Mouse (Mus musculus) embryonic facial prominence, embryonic 14.5 days (tissue): ENCODE measurements at regions not wholly inside any gene's neighbourhood (a gene's known extent, or its start where the extent isn't known, plus 50 kb on each side); places are given as distances from the start of the nearest gene placed in this dataset.
A peak's percentile ranks its signal among the peaks of the same experiment; 100 is the strongest.

Source experiments
- ATAC-seq: fragments of 200-750 bp; cut with Nextera tagmentation; 2 replicates; pipeline ENCODE4 v1.8.0; 2017; ENCODE audit warnings: low read depth, moderate number of reproducible peaks, moderate TSS enrichment
- DNase-seq: peaks from one replicate; pipeline ENCODE4 v3.0.0-alpha.2; 2015; ENCODE audit warnings: low spot score
- H3K27ac ChIP-seq: fragments of 300-500 bp; sonication (generic); replicated peaks from 2 replicates; pipeline ENCODE4 v1.5.1; 2014; ENCODE audit warnings: low read depth, mild to moderate bottlenecking, low read length, moderate library complexity
- H3K27me3 ChIP-seq: fragments of 300-500 bp; sonication (generic); replicated peaks from 2 replicates; pipeline ENCODE4 v1.6.1; 2014; ENCODE audit warnings: low read length; ENCODE audit not compliant: control insufficient read depth, insufficient read depth
- H3K36me3 ChIP-seq: fragments of 300-500 bp; sonication (generic); 2 replicates; pipeline ENCODE4 v1.6.1; 2014; ENCODE audit warnings: low read length, mixed read lengths; ENCODE audit not compliant: control insufficient read depth, insufficient read depth
- H3K4me1 ChIP-seq: fragments of 300-500 bp; sonication (generic); 2 replicates; pipeline ENCODE4 v1.6.1; 2014; ENCODE audit warnings: antibody characterized with exemption, low read length; ENCODE audit not compliant: control insufficient read depth, insufficient read depth
- H3K4me2 ChIP-seq: fragments of 300-500 bp; sonication (generic); 2 replicates; pipeline ENCODE4 v1.6.1; 2014; ENCODE audit warnings: low read depth, mild to moderate bottlenecking, low read length, moderate library complexity, mixed read lengths
- H3K4me3 ChIP-seq: fragments of 300-500 bp; sonication (generic); 2 replicates; pipeline ENCODE4 v1.5.1; 2014; ENCODE audit warnings: low read depth, mild to moderate bottlenecking, low read length
- H3K9ac ChIP-seq: fragments of 300-500 bp; sonication (generic); 2 replicates; pipeline ENCODE4 v1.6.1; 2014; ENCODE audit warnings: low read depth, mild to moderate bottlenecking, low read length, moderate library complexity, mixed read lengths
- H3K9me3 ChIP-seq: fragments of 300-500 bp; sonication (generic); 2 replicates; pipeline ENCODE4 v1.6.1; 2016; ENCODE audit warnings: low read length; ENCODE audit not compliant: control insufficient read depth
- WGBS: fragments of 180-500 bp; shearing (Covaris S2); extraction: QIAGEN DNeasy Blood & Tissue Kit; methylation state at CpG from one replicate; pipeline ENCODE4 v1.1.7; 2014; 5-methylcytosine and 5-hydroxymethylcytosine counted together

DNA sequence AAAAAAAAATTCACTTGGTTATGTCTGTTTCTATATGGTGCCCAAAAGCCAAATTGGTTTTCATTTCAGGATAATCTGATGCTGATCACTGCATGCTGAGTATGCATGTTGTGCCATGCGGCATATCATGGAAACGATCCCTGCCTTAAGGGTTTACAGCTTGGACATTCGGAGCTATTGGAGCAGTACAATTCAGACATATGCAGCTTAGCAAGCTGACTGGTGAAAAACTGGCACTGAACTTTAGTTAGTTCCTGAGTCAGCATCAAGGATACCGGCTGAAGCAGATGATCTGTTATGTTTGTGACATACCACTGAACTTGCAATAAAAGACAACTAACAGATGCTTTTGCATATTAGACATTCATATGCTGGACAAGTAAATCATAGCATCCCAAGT is 356.1 kb downstream of the Slitrk1 start:
- Histone ChIP-seq H3K9me3 (no peaks in the 10 kb centered on the region), H3K9ac (no peak overlapping the region), H3K4me3 (no peak overlapping the region), H3K27me3 (no peaks in the 10 kb centered on the region), H3K4me2 (no peak overlapping the region), H3K36me3 (no peaks in the 10 kb centered on the region), H3K27ac (no peak overlapping the region), H3K4me1 (no peaks in the 10 kb centered on the region)
- DNase-seq: no peak
- WGBS: 74% methylated on average over 4 of the region's 4 CpGs
- no peak for ATAC-seq

DNA sequence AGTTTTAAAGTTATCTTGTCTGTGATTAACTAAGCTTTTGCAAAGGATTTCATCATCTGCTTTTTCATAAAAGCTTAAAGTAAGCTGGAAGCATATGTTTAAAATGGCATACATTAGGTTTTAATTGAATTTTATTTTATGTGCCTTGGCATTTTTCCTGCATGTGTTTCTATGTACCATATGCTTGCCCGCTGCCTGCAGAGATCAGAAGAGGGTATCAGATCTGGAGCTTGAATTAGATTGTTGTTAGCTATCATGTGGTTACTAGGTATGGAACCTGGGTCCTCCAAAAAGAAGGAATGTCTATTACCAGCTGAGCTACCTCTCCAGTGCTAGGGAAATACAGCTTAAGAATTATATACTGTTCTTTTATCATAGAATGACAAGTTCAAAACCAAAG is 358.4 kb downstream of the Slitrk1 start:
- Histone ChIP-seq H3K27ac (no peak overlapping the region), H3K4me3 (no peak overlapping the region), H3K4me2 (no peak overlapping the region), H3K36me3 (no peaks in the 10 kb centered on the region), H3K9me3 (no peaks in the 10 kb centered on the region), H3K9ac (no peak overlapping the region), H3K27me3 (no peaks in the 10 kb centered on the region), H3K4me1 (no peaks in the 10 kb centered on the region)
- DNase-seq (no peak), ATAC-seq (no peak)
- 69% methylated on average over 1 of the region's 1 CpGs for WGBS

DNA sequence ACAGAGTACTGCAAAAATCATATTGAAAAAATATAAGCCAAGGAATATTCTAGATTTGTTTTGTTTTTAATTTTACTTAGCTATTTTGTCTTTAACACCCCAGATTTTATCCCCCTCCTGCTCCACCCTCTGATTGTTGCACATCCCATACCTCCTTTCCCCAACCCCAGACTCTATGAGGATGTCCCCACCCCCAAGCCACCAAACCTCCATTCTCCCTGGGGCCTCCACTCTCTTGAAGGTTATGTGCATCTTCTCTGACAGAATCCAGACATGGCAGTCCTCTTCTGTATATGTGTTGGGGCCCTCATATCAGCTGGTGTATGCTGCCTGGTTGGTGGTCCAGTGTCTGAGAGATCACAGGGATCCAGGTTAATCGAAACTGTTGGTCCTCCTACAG is 382.6 kb downstream of the Slitrk1 start:
- Histone ChIP-seq H3K36me3 (no peaks in the 10 kb centered on the region), H3K4me2 (no peak overlapping the region), H3K4me1 (no peaks in the 10 kb centered on the region), H3K27me3 (no peaks in the 10 kb centered on the region), H3K4me3 (no peak overlapping the region), H3K9me3 (0 out of 2 replicates have a peak, but pooled peaks cover 5% of the 10 kb centered on the region), H3K27ac (no peak overlapping the region), H3K9ac (no peak overlapping the region)
- DNase-seq (no peak), ATAC-seq (no peak)
- 80% methylated on average over 1 of the region's 1 CpGs for WGBS

DNA sequence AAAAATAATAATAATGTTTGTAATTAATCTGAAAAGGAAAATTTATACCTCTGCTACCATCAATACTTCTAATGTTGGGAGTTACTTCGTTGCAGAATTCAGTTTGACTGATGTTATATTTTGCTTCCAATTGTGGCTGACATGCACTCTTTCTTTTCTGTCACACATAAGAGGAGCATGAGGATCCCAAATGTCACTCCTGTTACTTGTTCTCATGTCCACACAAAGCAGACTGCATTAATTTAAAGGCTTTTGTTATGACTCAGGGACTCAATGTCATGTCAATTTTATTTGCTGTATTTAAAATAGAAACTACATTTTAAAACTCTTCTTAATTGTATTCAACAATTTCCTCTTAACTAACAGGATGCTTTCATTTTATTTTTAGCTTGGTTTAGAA is 383.4 kb downstream of the Slitrk1 start:
- ATAC-seq (no peak), DNase-seq (peak; percentile 5)
- no peak overlapping the region for H3K27ac ChIP-seq
- H3K9ac ChIP-seq: no peak overlapping the region
- no peaks in the 10 kb centered on the region for H3K36me3 ChIP-seq
- H3K9me3 ChIP-seq: 0 out of 2 replicates have a peak, but pooled peaks cover 5% of the 10 kb centered on the region
- no peak overlapping the region for H3K4me3 ChIP-seq
- 45% methylated on average over 1 of the region's 1 CpGs for WGBS
- H3K27me3 ChIP-seq: no peaks in the 10 kb centered on the region
- no peaks in the 10 kb centered on the region for H3K4me1 ChIP-seq
- H3K4me2 ChIP-seq: no peak overlapping the region

DNA sequence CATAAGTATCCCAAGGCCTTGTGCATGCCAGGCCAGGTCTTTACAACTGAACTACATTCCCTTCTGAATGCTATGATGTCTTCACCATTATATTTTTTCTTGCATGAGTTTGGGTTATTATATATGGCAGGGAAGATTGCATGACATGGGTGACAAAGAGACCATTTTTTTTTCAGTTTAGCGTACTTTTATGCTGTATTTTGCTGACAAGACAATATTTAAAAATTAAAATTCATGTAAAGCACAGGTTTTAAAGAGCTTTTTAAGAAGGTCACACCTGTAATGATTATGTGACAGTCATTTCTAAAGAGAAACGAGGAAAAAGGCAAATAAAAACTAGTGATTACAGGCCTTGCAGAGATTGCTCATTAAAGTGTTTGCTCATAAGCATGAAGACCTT is 393.0 kb downstream of the Slitrk1 start:
- ATAC-seq (no peak), DNase-seq (no peak)
- Histone ChIP-seq H3K9ac (no peak overlapping the region), H3K9me3 (no peaks in the 10 kb centered on the region), H3K4me2 (no peak overlapping the region), H3K36me3 (no peaks in the 10 kb centered on the region), H3K4me3 (no peak overlapping the region), H3K27ac (no peak overlapping the region), H3K27me3 (no peaks in the 10 kb centered on the region), H3K4me1 (no peaks in the 10 kb centered on the region)
- 72% methylated on average over 2 of the region's 2 CpGs for WGBS
